Mouse (Mus musculus) CH12.LX (cell line): ENCODE measurements around the gene Dlec1. TPM values are rescaled to one million over a fixed set of nuclear protein-coding genes. Genes with fewer than 3 reads are reported as not detected.

ENCODE experiments used
- DNase-seq: peaks from one replicate; pipeline ENCODE4 v3.0.0-alpha.2; 2013; ENCODE audit errors: extremely low read depth
- H3K27ac ChIP-seq: 2 replicates; pipeline ENCODE4 v1.5.1; 2012; ENCODE audit warnings: low read depth, mild to moderate bottlenecking, control low read depth, moderate library complexity; ENCODE audit not compliant: insufficient read depth
- H3K27me3 ChIP-seq: replicated peaks from 2 replicates; pipeline ENCODE3; 2012; ENCODE audit warnings: inconsistent platforms
- H3K36me3 ChIP-seq, 2 experiments: replicated peaks in 1 of 2; 2 replicates each; pipeline versions ENCODE3 to v1.6.1; 2012; ENCODE audit warnings: inconsistent platforms in 1 of 2, low read length in 1 of 2, mild to moderate bottlenecking in 1 of 2, mixed read lengths in 1 of 2, moderate library complexity in 1 of 2; ENCODE audit not compliant: control insufficient read depth in 1 of 2, insufficient read depth in 1 of 2
- H3K4me1 ChIP-seq, 2 experiments: 2 replicates each; pipeline ENCODE4 v1.6.1; 2012; ENCODE audit warnings: inconsistent platforms in 1 of 2, moderate library complexity in 1 of 2; ENCODE audit not compliant: insufficient read depth in 2 of 2, control insufficient read depth in 1 of 2
- H3K4me2 ChIP-seq: 2 replicates; pipeline ENCODE4 v1.6.1; 2012; ENCODE audit warnings: low read depth, mild to moderate bottlenecking, control low read depth; ENCODE audit not compliant: poor library complexity, insufficient read depth, severe bottlenecking
- H3K4me3 ChIP-seq, 3 experiments: fragments of 150-350 bp in 1 of 3; sonication (generic) in 1 of 3; replicated peaks in 1 of 3; 2 replicates each; pipeline versions ENCODE3 to v1.5.1; 2011 to 2012; ENCODE audit warnings: low read depth in 2 of 3, low read length in 2 of 3, mild to moderate bottlenecking in 2 of 3, moderate library complexity in 2 of 3, control low read depth in 1 of 3, improper control_type of control experiment in 1 of 3, inconsistent platforms in 1 of 3, mixed read lengths in 1 of 3; ENCODE audit not compliant: poor library complexity in 1 of 3
- H3K79me2 ChIP-seq: replicated peaks from 2 replicates; pipeline ENCODE4 v1.6.1; 2012; ENCODE audit warnings: mild to moderate bottlenecking, moderate library complexity; ENCODE audit not compliant: control insufficient read depth, poor library complexity, insufficient read depth, severe bottlenecking; ENCODE audit errors: extremely low read depth
- H3K9ac ChIP-seq: 2 replicates; pipeline ENCODE4 v1.6.1; 2012; ENCODE audit warnings: low read depth, mild to moderate bottlenecking, control low read depth, moderate library complexity; ENCODE audit not compliant: insufficient read depth
- H3K9me3 ChIP-seq: replicated peaks from 2 replicates; pipeline ENCODE3; 2012; ENCODE audit warnings: low read length, inconsistent platforms, mixed read lengths
- BHLHE40 ChIP-seq: IDR thresholded peaks from 2 replicates; pipeline ENCODE4 v1.6.1; 2011; ENCODE audit warnings: mild to moderate bottlenecking, low read depth, low read length, improper control_type of control experiment
- CHD2 ChIP-seq: IDR thresholded peaks from 2 replicates; pipeline ENCODE4 v1.6.1; 2011; ENCODE audit warnings: low read length, improper control_type of control experiment
- E2F4 ChIP-seq: IDR thresholded peaks from 2 replicates; pipeline ENCODE4 v1.6.1; 2011; ENCODE audit warnings: low read depth, low read length, improper control_type of control experiment; ENCODE audit not compliant: insufficient replicate concordance
- ELF1 ChIP-seq: IDR thresholded peaks from 2 replicates; pipeline ENCODE4 v1.6.1; 2014; ENCODE audit warnings: low read depth, mild to moderate bottlenecking, inconsistent platforms, low read length, improper control_type of control experiment
- EP300 ChIP-seq: IDR thresholded peaks from 2 replicates; pipeline ENCODE4 v1.6.1; 2011; ENCODE audit warnings: low read length, improper control_type of control experiment
- GABPA ChIP-seq: IDR thresholded peaks from 2 replicates; pipeline ENCODE4 v1.6.1; 2012; ENCODE audit warnings: low read depth, low read length, improper control_type of control experiment, inconsistent platforms; ENCODE audit not compliant: insufficient replicate concordance
- IRF4 ChIP-seq: IDR thresholded peaks from 2 replicates; pipeline ENCODE4 v1.6.1; 2014; ENCODE audit warnings: low read depth, mild to moderate bottlenecking, inconsistent platforms, low read length, improper control_type of control experiment
- JUN ChIP-seq: IDR thresholded peaks from 2 replicates; pipeline ENCODE4 v1.6.1; 2011; ENCODE audit warnings: low read depth, mild to moderate bottlenecking, low read length, improper control_type of control experiment, moderate library complexity; ENCODE audit not compliant: insufficient read depth
- JUND ChIP-seq: conservative IDR thresholded peaks from 2 replicates; pipeline ENCODE4 v1.6.1; 2011; ENCODE audit warnings: low read depth, low read length, improper control_type of control experiment
- KAT2A ChIP-seq: IDR thresholded peaks from 2 replicates; pipeline ENCODE4 v1.6.1; 2012; ENCODE audit warnings: low read length, improper control_type of control experiment, inconsistent platforms; ENCODE audit not compliant: insufficient replicate concordance
- MAX ChIP-seq: IDR thresholded peaks from 2 replicates; pipeline ENCODE4 v1.6.1; 2011; ENCODE audit warnings: low read length, improper control_type of control experiment
- MAZ ChIP-seq: IDR thresholded peaks from 2 replicates; pipeline ENCODE4 v1.6.1; 2012; ENCODE audit warnings: low read depth, mild to moderate bottlenecking, inconsistent platforms, low read length, improper control_type of control experiment, moderate library complexity
- NELFE ChIP-seq: IDR thresholded peaks from 2 replicates; pipeline ENCODE4 v1.6.1; 2011; ENCODE audit warnings: low read depth, low read length, improper control_type of control experiment
- NRF1 ChIP-seq: IDR thresholded peaks from 2 replicates; pipeline ENCODE4 v1.6.1; 2014; ENCODE audit warnings: low read depth, mild to moderate bottlenecking, inconsistent platforms, low read length, improper control_type of control experiment, moderate library complexity
- SIN3A ChIP-seq: IDR thresholded peaks from 2 replicates; pipeline ENCODE4 v1.6.1; 2012; ENCODE audit warnings: low read length, improper control_type of control experiment, inconsistent platforms
- TBP ChIP-seq: conservative IDR thresholded peaks from 2 replicates; pipeline ENCODE4 v1.6.1; 2011; ENCODE audit warnings: low read depth, low read length, improper control_type of control experiment
- USF2 ChIP-seq: conservative IDR thresholded peaks from 2 replicates; pipeline ENCODE4 v1.6.1; 2011; ENCODE audit warnings: low read depth, low read length, improper control_type of control experiment
- ZMIZ1 ChIP-seq: IDR thresholded peaks from 2 replicates; pipeline ENCODE4 v1.6.1; 2012; ENCODE audit warnings: low read depth, mild to moderate bottlenecking, inconsistent platforms, low read length, improper control_type of control experiment
- dilution Hi-C: fragments of 300-500 bp; cut with MboI; formaldehyde crosslinking; loops from 2 replicates; pipeline ENCODE4 v1.14.3; 2020; ENCODE audit warnings: low sequenced_read_pairs; ENCODE audit not compliant: extremely low pct_unique_long_range_greater_than_20kb, extremely low pct_ligation_motif_present
- in situ Hi-C: fragments of 300-500 bp; cut with MboI; formaldehyde crosslinking; loops from 3 replicates; pipeline ENCODE4 v1.14.3; 2019; ENCODE audit warnings: low sequenced_read_pairs, low pct_ligation_motif_present, low pct_unique_long_range_greater_than_20kb, mixed read lengths
- polyA plus RNA-seq: library from polyadenylated mRNA; unstranded; fragments of >175 nt; gene quantifications from 2 replicates; pipeline ENCODE4 v1.2.1, GENCODE M21; 2012; ENCODE audit warnings: low read depth; ENCODE audit not compliant: insufficient read length
- total RNA-seq, 2 experiments: library from RNA; depleted of rRNA; stranded (reverse); fragments of 300-350 nt in 1 of 2; fragments of >200 nt in 1 of 2; gene quantifications; 2 replicates each; pipeline ENCODE4 v1.2.3; 2012 to 2014

Dlec1 gene
- total and polyA plus RNA-seq, 3 experiments: 1.4 to 6.3 (median 5.9) TPM

GRCm38 (mm10) chr9:119143372-119143771, 41.1 kb downstream of the Dlec1 start:
- no peak for DNase-seq
- Histone ChIP-seq H3K36me3 (peaks cover 3 to 24% of the 10 kb centered on the region in 2 experiments), H3K9ac (no peak overlapping the region), H3K79me2 (no peaks in the 10 kb centered on the region), H3K4me2 (no peak overlapping the region), H3K27me3 (no peaks in the 10 kb centered on the region), H3K4me1 (peaks cover 14 to 22% of the 10 kb centered on the region in 2 experiments), H3K4me3 (no peak overlapping the region), H3K27ac (no peak overlapping the region), H3K9me3 (no peaks in the 10 kb centered on the region)
- dilution Hi-C loops: no loop called here
- no peak for TF ChIP-seq GABPA
- TF ChIP-seq KAT2A: no peak
- no peak for TF ChIP-seq NELFE
- no peak for TF ChIP-seq NRF1
- no peak for TF ChIP-seq IRF4
- in situ Hi-C loops: no loop called here

GRCm38 (mm10) chr9:119144696-119145095, 42.4 kb downstream of the Dlec1 start:
- no peak overlapping the region for H3K9ac ChIP-seq
- peaks cover 3 to 24% of the 10 kb centered on the region in 2 experiments for H3K36me3 ChIP-seq
- no peaks in the 10 kb centered on the region for H3K27me3 ChIP-seq
- H3K79me2 ChIP-seq: no peaks in the 10 kb centered on the region
- H3K4me3 ChIP-seq: no peak overlapping the region
- no peak overlapping the region for H3K4me2 ChIP-seq
- no peak for TF ChIP-seq KAT2A
- DNase-seq: no peak
- in situ Hi-C loops: no loop called here
- H3K4me1 ChIP-seq: peaks cover 14 to 22% of the 10 kb centered on the region in 2 experiments
- dilution Hi-C loops: no loop called here
- no peaks in the 10 kb centered on the region for H3K9me3 ChIP-seq
- H3K27ac ChIP-seq: no peak overlapping the region

- TF ChIP-seq USF2: no peak
- TF ChIP-seq KAT2A: no peak
- no peak for TF ChIP-seq MAZ
- no peak for TF ChIP-seq BHLHE40
- TF ChIP-seq E2F4: no peak
- no peak for TF ChIP-seq CHD2
- TF ChIP-seq MAX: no peak
- no peak for TF ChIP-seq EP300
- TF ChIP-seq JUND: no peak
- no peak for TF ChIP-seq TBP
- TF ChIP-seq JUN: no peak
- no peak for TF ChIP-seq ELF1
- no peak for TF ChIP-seq ZMIZ1
- TF ChIP-seq SIN3A: no peak
- H3K27me3 ChIP-seq: peaks cover under 1% of the 10 kb centered on the region
- H3K27ac ChIP-seq: no peak overlapping the region
- no peak for DNase-seq
- no peaks in the 10 kb centered on the region for H3K9me3 ChIP-seq
- no peak overlapping the region for H3K4me3 ChIP-seq
- peaks cover 14 to 22% of the 10 kb centered on the region in 2 experiments for H3K4me1 ChIP-seq
- in situ Hi-C loops (no loop called here), dilution Hi-C loops (no loop called here)
- peaks cover 3 to 24% of the 10 kb centered on the region in 2 experiments for H3K36me3 ChIP-seq
- H3K9ac ChIP-seq: no peak overlapping the region
- H3K4me2 ChIP-seq: no peak overlapping the region
- H3K79me2 ChIP-seq: no peaks in the 10 kb centered on the region
These were observed 42.9 kb downstream of the Dlec1 start for GRCm38 (mm10) chr9:119145137-119145536.
